Mouse (Mus musculus) G1E (cell line): Measurements from ENCODE around the gene Snx29. TPM values are rescaled to one million over a fixed set of nuclear protein-coding genes. Genes with fewer than 3 reads are reported as not detected.

ENCODE experiments used
- ATAC-seq: 2 replicates; pipeline ENCODE4 v1.8.0; 2016; ENCODE audit warnings: mild to moderate bottlenecking; ENCODE audit not compliant: insufficient number of reproducible peaks, poor library complexity, low FRiP score, severe bottlenecking; ENCODE audit errors: extremely low read depth
- DNase-seq: peaks from one replicate; pipeline ENCODE4 v3.0.0; 2012; ENCODE audit warnings: low spot score
- H3K27me3 ChIP-seq: 2 replicates; pipeline ENCODE4 v1.6.1; 2012; ENCODE audit warnings: mild to moderate bottlenecking, low read length, inconsistent platforms; ENCODE audit not compliant: insufficient read depth
- H3K36me3 ChIP-seq: replicated peaks from 2 replicates; pipeline ENCODE3; 2012; ENCODE audit warnings: mild to moderate bottlenecking, inconsistent platforms
- H3K4me1 ChIP-seq: 2 replicates; pipeline ENCODE4 v1.6.1; 2012; ENCODE audit warnings: low read depth, low read length, inconsistent platforms, mixed read lengths; ENCODE audit not compliant: insufficient read depth
- H3K4me3 ChIP-seq: 2 replicates; pipeline ENCODE4 v1.5.1; 2012; ENCODE audit warnings: low read depth, mild to moderate bottlenecking, inconsistent platforms, low read length, moderate library complexity, mixed read lengths
- H3K9me3 ChIP-seq: replicated peaks from 2 replicates; pipeline ENCODE4 v1.6.1; 2012; ENCODE audit warnings: inconsistent platforms
- CTCF ChIP-seq: IDR thresholded peaks from 2 replicates; pipeline ENCODE4 v1.5.1; 2012; ENCODE audit warnings: low read depth, low read length, inconsistent platforms, mixed read lengths
- GATA1 ChIP-seq: IDR thresholded peaks from 2 replicates; pipeline ENCODE4 v1.6.1; 2012; ENCODE audit warnings: borderline replicate concordance, low read length, inconsistent platforms, mixed read lengths
- GATA2 ChIP-seq: IDR thresholded peaks from 2 replicates; pipeline ENCODE4 v1.6.1; 2012; ENCODE audit warnings: low read depth, low read length, inconsistent platforms, borderline replicate concordance
- POLR2AphosphoS5 ChIP-seq: IDR thresholded peaks from 2 replicates; pipeline ENCODE4 v1.6.1; 2012; ENCODE audit warnings: low read depth, low read length, inconsistent platforms; ENCODE audit not compliant: insufficient replicate concordance
- TAL1 ChIP-seq: conservative IDR thresholded peaks from 2 replicates; pipeline ENCODE4 v1.6.1; 2012; ENCODE audit warnings: low read depth, low read length, inconsistent platforms, mixed read lengths
- polyA plus RNA-seq: library from polyadenylated mRNA; stranded (reverse); fragments of >175 nt; gene quantifications from 2 replicates; pipeline ENCODE4 v1.2.3, GENCODE M21; 2012
- total RNA-seq, 2 experiments: library from RNA; stranded (forward) in 1 of 2; stranded (reverse) in 1 of 2; fragments of 200-1000 nt in 1 of 2; fragments of >200 nt in 1 of 2; fragmentation: Nextera tagmentation in 1 of 2; gene quantifications; 2 replicates each; pipeline ENCODE4 v1.2.3; 2014 to 2017

Snx29 gene
- total and polyA plus RNA-seq, 3 experiments, result 4.4 to 18.0 (median 9.1) TPM

DNA sequence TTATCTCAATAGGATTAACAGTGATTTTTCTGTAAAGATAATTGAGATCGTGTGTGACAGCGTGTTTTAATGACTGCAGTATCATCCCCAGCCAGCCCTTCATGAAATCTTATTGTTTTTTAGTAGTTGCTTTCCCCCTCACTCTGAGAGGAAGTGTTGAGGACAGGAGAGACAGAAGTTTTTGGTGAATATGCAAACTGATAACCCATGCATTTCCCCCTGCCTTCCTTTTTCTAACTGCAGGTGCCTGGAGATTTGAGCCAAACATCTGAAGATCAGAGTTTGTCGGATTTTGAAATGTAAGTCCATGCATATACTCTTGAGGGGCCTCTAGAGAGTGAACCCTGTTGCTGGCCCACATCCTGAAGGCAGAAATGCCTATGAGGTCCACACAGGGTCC is 333.2 kb downstream of the Snx29 start:
- Histone ChIP-seq H3K4me3 (no peak overlapping the region), H3K9me3 (no peaks in the 10 kb centered on the region), H3K4me1 (no peaks in the 10 kb centered on the region), H3K27me3 (peaks cover 2% of the 10 kb centered on the region; the same call in 1 of the 2 replicates), H3K36me3 (no peaks in the 10 kb centered on the region)
- TF ChIP-seq GATA1 (no peak), GATA2 (no peak), CTCF (no peak), TAL1 (no peak), POLR2AphosphoS5 (no peak)
- DNase-seq (no peak), ATAC-seq (no peak)

DNA sequence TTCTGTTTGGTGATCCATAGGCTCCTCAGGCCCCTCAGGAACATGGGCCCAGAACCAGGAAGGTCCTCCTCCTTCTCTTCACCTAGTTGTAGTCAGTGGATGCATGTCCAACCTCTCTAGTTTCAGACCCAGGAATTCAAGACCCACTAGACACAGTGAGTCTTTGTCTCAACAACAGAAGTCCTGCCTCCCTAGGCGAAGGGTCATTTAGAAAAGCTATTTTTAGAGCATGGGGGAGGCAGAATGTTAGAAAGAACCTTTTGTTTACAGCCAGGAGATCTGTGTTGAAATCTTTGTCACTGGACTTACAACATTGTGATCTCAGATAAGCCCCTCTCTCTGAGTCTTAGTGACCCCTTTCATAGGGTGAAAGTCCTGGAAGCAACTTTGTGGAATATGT is 334.4 kb downstream of the Snx29 start:
- Histone ChIP-seq H3K9me3 (no peaks in the 10 kb centered on the region), H3K27me3 (peaks cover 2% of the 10 kb centered on the region; the same call in 1 of the 2 replicates), H3K4me3 (no peak overlapping the region), H3K4me1 (no peaks in the 10 kb centered on the region), H3K36me3 (no peaks in the 10 kb centered on the region)
- TF ChIP-seq CTCF, result no peak
- TF ChIP-seq TAL1, result no peak
- no peak for TF ChIP-seq GATA2
- no peak for TF ChIP-seq POLR2AphosphoS5
- TF ChIP-seq GATA1, result no peak
- DNase-seq, result no peak
- no peak for ATAC-seq

- no peaks in the 10 kb centered on the region for H3K9me3 ChIP-seq
- peaks cover 2% of the 10 kb centered on the region; the same call in 1 of the 2 replicates for H3K27me3 ChIP-seq
- no peak overlapping the region for H3K4me3 ChIP-seq
- DNase-seq, result no peak
- no peak for ATAC-seq
- no peaks in the 10 kb centered on the region for H3K4me1 ChIP-seq
- H3K36me3 ChIP-seq, result no peaks in the 10 kb centered on the region
- no peak for TF ChIP-seq TAL1
- TF ChIP-seq POLR2AphosphoS5, result no peak
- no peak for TF ChIP-seq GATA1
- TF ChIP-seq GATA2, result no peak
- TF ChIP-seq CTCF, result no peak
Observed at GRCm38 (mm10) chr16:11659111-11659720, 336.5 kb downstream of the Snx29 start.

DNA sequence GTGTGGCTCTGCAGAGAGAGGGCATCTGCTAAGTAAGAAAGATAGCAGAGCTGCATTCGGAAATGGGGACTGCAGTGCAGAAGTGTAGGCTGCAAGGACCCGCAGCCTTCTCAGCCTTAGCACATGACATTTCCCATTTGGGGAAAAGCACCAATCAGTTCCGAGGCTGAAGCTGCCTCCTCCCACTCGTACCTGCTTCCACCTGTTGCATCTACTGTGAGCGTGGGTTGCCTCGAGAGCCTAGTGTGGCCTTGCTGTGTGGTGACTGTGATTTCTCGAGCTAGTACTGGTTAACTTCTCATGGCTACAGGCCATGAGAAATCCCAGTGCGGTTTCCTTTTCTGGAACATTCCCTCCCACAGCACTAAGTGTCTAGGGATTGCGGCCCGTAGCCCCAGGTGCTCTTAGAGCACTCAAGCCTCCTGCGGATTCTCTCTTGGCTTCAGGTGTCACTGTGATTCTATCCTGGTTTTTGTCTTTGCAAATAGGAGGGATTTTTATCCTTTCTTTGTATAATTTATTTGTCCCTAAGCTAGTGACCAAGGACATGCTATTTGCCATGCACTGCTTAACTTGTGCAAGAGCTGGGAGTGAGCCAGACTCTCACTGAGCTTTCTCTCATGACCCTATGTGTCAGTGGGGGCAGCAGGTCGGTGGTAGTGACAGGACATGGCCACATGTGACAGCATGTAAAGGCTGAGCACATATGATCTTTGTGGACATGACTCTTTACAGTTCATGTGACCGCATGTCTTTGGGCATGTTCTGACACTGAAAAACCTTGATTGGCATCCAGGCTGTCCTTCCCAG is 342.4 kb downstream of the Snx29 start:
- no peaks in the 10 kb centered on the region for H3K4me1 ChIP-seq
- DNase-seq, result no peak
- H3K36me3 ChIP-seq, result no peaks in the 10 kb centered on the region
- no peak for ATAC-seq
- no peaks in the 10 kb centered on the region for H3K9me3 ChIP-seq
- no peak overlapping the region for H3K4me3 ChIP-seq
- TF ChIP-seq GATA1, result no peak
- no peak for TF ChIP-seq POLR2AphosphoS5
- no peak for TF ChIP-seq TAL1
- no peak for TF ChIP-seq GATA2
- TF ChIP-seq CTCF, result no peak
- no peaks in the 10 kb centered on the region; the same call in 1 of the 2 replicates for H3K27me3 ChIP-seq

DNA sequence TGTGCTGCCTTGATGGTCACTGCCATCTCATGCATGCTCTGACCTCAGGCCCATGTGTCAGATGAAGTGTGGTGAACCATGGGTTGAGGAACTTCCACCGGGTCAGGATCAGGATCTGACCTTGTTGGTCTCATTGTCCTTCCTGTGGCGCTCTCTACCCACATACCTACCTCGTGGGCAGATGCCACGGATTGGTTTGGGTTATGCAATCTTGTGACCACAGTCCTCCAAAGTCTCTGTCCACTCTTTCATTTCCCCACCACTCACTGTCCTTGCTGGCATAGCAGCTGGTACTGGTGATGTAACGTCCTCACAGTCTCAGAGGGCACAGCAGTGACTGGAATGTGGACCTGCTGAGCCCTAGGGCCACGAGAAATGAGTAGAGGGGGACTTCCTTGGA is 343.2 kb downstream of the Snx29 start:
- no peaks in the 10 kb centered on the region; the same call in 1 of the 2 replicates for H3K4me1 ChIP-seq
- H3K27me3 ChIP-seq, result no peaks in the 10 kb centered on the region; the same call in 1 of the 2 replicates
- no peak for ATAC-seq
- no peak for TF ChIP-seq CTCF
- no peak for TF ChIP-seq GATA1
- TF ChIP-seq TAL1, result no peak
- TF ChIP-seq GATA2, result no peak
- TF ChIP-seq POLR2AphosphoS5, result no peak
- H3K4me3 ChIP-seq, result no peak overlapping the region
- no peaks in the 10 kb centered on the region for H3K9me3 ChIP-seq
- no peak for DNase-seq
- H3K36me3 ChIP-seq, result no peaks in the 10 kb centered on the region

- no peak for TF ChIP-seq GATA1
- TF ChIP-seq CTCF, result no peak
- no peak for TF ChIP-seq TAL1
- no peak for TF ChIP-seq POLR2AphosphoS5
- TF ChIP-seq GATA2, result no peak
- H3K4me3 ChIP-seq, result no peak overlapping the region
- ATAC-seq (no peak), DNase-seq (no peak)
- no peaks in the 10 kb centered on the region for H3K36me3 ChIP-seq
- no peaks in the 10 kb centered on the region; the same call in 1 of the 2 replicates for H3K27me3 ChIP-seq
- no peaks in the 10 kb centered on the region for H3K9me3 ChIP-seq
- H3K4me1 ChIP-seq, result no peaks in the 10 kb centered on the region; the same call in 1 of the 2 replicates
Observed at GRCm38 (mm10) chr16:11668375-11668774, 345.7 kb downstream of the Snx29 start.

DNA sequence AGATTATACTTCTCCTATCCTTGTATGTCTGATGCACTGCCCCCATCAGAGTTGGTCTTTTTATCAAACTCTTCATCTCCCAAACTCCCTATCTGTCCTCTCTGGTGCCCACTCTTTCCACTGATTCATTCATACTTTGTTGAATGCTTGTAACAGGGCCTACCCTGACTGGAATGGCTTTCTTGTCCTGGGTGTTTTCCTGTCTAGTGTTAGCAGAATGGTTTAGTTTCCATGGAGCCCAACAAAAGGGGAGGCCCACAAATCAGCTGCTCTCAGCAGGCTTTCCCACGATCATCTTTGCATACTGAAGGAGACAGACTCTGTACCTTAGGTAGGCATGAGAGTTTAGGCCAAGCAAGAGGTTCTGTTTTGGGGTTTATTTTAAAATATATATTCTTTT is 346.2 kb downstream of the Snx29 start:
- no peak overlapping the region for H3K4me3 ChIP-seq
- no peak for DNase-seq
- H3K9me3 ChIP-seq, result no peaks in the 10 kb centered on the region
- no peak for ATAC-seq
- H3K36me3 ChIP-seq, result no peaks in the 10 kb centered on the region
- H3K27me3 ChIP-seq, result no peaks in the 10 kb centered on the region; the same call in 1 of the 2 replicates
- H3K4me1 ChIP-seq, result no peaks in the 10 kb centered on the region; the same call in 1 of the 2 replicates
- no peak for TF ChIP-seq TAL1
- TF ChIP-seq POLR2AphosphoS5, result no peak
